Mouse (Mus musculus) cerebellum, adult 8-10 months (tissue): ENCODE results near the gene Pnmal2.
A peak's percentile ranks its signal among the peaks of the same experiment; 100 is the strongest.

ENCODE experiments used
- DNase-seq: peaks from one replicate; pipeline ENCODE4 v3.0.0; 2022

Gene Pnmal2

GRCm38 (mm10) chr7:16944061-16944807 lies at the start of gene Pnmal2:
Gene Pnmal2, plus strand, starts transcription at chr7:16944682.
- peak; percentile 90 for DNase-seq

DNA sequence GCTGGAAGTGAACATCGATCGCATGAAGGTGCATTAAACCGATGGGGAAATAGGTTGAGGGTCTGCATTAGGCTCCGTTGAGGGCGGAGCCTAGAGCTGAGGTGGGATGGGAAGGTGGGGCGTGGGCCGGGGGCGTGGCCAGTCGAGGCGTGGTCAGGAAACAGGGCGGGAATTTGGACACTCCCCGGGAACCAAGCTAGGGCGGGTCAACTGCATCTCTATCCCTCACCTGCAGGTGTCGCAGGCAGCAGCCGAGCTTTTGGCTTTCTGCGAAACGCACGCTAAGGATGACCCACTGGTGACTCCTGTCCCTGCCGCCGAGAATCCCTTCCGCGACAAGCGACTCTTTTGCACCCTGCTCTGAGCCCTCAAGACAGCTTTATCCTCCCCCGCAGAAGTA lies 49.5 kb upstream of the Pnmal2 start:
- peak; percentile 88 for DNase-seq

- no peak for DNase-seq
Observed at GRCm38 (mm10) chr7:16895511-16895910, 49.0 kb upstream of the Pnmal2 start.

DNA sequence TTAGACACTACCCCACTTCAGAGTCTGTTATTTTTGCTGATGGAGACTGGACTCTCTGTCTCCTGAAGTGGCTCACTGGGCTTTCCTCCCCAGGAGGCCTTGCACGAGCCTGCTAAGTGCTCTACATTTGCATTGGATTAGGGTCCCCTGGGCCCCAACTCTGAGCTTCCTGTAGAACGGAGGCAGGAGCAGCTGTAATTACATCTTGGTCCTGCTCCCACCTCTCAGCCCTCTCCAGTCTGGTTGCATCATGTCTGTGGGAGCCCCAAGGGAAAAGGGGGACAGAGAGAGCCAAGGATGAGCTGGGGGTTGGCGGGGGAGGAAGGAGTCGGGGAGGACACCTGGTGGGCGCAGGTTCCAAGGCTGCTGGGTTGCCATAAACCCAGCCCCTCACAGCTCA lies 44.0 kb upstream of the Pnmal2 start:
- no peak for DNase-seq

GRCm38 (mm10) chr7:16903439-16903955 lies 41.0 kb upstream of the Pnmal2 start:
- no peak for DNase-seq

DNA sequence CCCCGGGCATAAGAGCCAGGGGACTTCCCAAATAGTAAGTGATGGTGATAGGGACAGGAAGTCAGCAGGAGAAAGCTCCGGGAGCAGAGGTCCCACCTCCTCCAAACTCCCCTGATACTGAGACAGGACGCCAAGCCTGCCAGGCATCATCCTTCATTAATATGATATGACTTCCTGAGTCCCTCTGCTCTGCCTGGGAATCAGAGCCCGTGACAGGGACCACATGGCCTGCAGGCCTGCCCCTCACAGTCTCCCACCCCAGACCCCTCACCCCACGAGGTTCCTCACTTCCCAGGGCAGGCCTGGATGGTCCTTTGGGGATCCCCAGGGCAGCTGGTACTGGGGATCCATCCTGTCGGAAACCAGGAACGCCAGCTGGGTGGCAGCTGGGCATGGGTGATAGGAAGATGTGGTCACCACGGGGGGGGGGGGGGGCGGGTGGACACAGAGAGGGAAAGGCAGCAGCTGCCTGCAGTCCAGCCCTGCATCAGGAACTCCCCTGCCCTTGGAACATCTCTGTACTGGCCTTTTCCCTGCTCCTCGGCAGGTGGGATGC lies 40.3 kb upstream of the Pnmal2 start:
- DNase-seq, result no peak

- DNase-seq, result no peak
Observed at GRCm38 (mm10) chr7:16905491-16906021, 38.9 kb upstream of the Pnmal2 start.

- DNase-seq, result no peak
Observed at GRCm38 (mm10) chr7:16906281-16906680, 38.2 kb upstream of the Pnmal2 start, which contains the start of gene Ptgir. Gene Ptgir, plus strand, starts transcription at chr7:16906490.

DNA sequence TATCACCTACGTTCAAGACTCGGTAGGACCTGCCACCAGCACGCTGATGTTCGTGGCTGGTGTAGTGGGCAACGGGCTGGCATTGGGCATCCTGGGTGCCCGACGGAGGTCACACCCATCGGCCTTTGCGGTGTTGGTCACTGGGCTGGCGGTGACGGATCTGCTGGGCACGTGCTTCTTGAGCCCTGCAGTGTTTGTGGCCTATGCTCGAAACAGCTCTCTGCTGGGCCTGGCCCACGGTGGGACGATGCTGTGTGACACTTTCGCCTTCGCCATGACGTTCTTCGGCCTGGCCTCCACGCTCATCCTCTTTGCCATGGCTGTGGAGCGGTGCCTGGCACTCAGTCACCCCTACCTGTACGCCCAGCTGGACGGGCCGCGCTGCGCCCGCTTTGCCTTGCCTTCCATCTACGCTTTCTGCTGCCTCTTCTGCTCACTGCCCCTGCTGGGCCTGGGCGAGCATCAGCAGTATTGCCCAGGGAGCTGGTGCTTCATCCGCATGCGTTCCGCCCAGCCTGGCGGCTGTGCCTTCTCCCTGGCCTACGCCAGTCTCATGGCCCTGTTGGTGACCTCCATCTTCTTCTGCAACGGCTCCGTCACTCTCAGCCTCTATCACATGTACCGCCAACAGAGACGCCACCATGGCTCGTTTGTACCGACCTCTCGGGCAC lies 37.5 kb upstream of the Pnmal2 start:
- DNase-seq, result no peak

- DNase-seq, result no peak
Observed at GRCm38 (mm10) chr7:16907842-16908241, 36.6 kb upstream of the Pnmal2 start.

DNA sequence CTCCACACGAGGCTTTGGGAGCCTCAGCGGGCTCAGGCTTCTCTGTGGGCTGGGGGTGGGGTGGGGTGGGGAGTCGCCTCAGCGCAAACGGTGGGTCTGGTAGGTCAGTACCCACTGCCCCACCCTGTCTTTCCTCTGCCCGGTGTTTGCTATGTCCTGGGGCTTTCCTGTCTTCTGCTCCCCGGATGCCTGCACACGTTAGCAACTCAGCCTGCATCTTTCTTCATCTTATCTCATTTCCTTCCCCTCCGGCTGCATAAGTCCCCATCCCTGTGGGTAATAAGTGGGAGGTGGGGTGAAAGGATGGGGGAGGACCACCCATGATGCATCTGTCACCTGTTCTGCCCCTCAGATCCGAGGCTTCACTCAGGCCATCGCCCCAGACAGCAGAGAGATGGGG lies 36.1 kb upstream of the Pnmal2 start:
- DNase-seq, result no peak

DNA sequence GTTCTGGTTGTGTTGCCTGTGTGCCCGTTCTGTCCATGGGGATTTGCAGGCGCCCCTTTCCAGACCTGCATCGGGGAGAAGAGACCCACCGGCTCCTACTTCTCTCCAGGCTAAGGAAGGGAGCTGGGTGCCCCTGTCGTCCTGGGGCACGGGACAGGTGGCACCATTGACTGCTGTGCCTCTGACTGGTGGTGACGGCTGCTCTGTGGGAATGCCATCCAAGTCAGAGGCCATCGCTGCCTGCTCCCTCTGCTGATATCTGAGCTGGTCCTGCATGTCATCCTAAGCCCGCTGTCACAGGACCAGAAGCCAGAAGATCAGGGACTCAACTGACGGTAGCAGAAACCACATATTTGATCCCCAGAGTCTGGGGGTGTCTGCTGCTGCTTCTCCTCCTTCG lies 35.6 kb upstream of the Pnmal2 start:
- DNase-seq, result no peak

GRCm38 (mm10) chr7:16909909-16910308 lies 34.6 kb upstream of the Pnmal2 start:
- DNase-seq, result no peak

GRCm38 (mm10) chr7:16911904-16912303 lies 32.6 kb upstream of the Pnmal2 start:
- DNase-seq, result no peak

DNA sequence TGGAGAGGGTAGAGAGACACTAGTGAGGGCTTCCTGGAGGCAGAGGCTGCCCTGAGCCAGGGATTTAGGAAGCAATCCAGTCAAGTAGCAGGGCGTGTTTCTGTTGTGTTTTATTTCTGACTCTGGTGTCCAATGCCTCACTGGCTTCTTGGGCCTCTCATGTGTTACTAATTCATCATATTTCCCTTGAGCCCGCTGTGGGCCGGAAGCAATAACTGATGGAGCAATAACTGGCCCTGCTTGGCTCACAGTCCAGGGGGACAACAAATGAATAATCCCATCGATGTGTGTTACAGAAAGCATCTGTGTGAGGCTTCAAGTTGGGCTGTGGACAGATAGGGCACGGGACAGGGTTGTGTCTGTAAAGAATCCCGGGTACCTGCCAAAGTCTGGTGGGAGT lies 32.1 kb upstream of the Pnmal2 start:
- no peak for DNase-seq

GRCm38 (mm10) chr7:16913806-16914452 lies 30.6 kb upstream of the Pnmal2 start:
- DNase-seq, result peak; percentile 80

GRCm38 (mm10) chr7:16914453-16915343 lies 29.8 kb upstream of the Pnmal2 start:
- DNase-seq, result no peak

DNA sequence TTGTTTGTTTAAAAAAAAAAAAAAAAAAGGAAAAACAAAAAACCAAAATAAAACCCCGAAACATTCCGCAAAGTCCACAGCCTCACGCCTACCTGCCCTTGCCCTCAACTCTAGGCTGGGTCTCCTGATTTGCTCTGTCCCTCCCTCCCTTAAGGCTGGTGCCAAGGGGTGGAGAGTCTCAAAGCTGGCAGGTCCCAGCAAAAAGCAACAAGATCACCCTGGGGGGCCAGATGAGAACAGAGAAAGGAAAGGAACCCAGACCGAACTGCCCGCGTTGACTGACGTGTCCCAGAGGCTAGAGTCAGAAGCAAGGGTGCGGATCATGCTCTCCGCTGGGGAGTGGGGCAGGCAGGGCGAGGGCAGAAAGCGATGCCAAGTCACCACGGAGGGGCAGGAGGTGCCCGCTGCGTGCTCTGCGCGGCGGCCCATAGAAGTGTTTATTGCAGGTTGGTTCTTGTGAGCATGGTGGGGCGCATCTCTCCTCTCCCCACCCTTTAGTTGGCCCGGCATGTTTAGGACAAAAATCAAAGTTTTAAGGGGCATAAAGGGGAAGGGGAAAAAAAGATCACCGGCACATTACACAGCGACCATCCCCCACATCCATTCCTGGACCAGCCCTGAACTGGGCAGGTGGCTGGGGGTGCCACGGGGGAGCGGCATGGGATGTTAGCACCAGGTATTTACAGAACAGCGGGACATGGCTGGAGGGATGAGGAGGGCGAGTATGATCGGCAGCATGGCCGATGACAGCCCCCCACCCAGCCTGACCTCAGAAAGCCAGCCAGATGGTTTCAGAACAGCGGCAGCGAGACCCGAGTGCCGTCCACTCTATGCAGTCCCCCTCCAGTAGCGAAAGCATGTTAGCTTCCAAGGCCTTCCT lies 28.8 kb upstream of the Pnmal2 start:
- no peak for DNase-seq

GRCm38 (mm10) chr7:16916342-16917265 lies 27.9 kb upstream of the Pnmal2 start:
- DNase-seq, result peak; percentile 54

- no peak for DNase-seq
Observed at GRCm38 (mm10) chr7:16917447-16917846, 27.0 kb upstream of the Pnmal2 start.
